Mouse (Mus musculus) lung, postnatal 0 days (tissue): ENCODE measurements around the gene Tex9. TPM values are rescaled to one million over a fixed set of nuclear protein-coding genes. Genes with fewer than 3 reads are reported as not detected.

Source experiments
- ATAC-seq: fragments of 200-750 bp; cut with Nextera tagmentation; 2 replicates; pipeline ENCODE4 v1.8.0; 2017; ENCODE audit warnings: moderate library complexity
- DNase-seq: peaks from one replicate; pipeline ENCODE4 v3.0.0-alpha.2; 2016; ENCODE audit warnings: low spot score
- H3K27ac ChIP-seq: fragments of 300-500 bp; sonication (generic); 2 replicates; pipeline ENCODE4 v1.5.1; 2014; ENCODE audit warnings: antibody characterized with exemption, mild to moderate bottlenecking, low read length, mixed read lengths
- H3K27me3 ChIP-seq: fragments of 300-500 bp; sonication (generic); replicated peaks from 2 replicates; pipeline ENCODE4 v1.6.1; 2014; ENCODE audit warnings: low read length, mixed read lengths; ENCODE audit not compliant: insufficient read depth
- H3K36me3 ChIP-seq: fragments of 300-500 bp; sonication (generic); 2 replicates; pipeline ENCODE4 v1.6.1; 2014; ENCODE audit warnings: low read length, mixed read lengths; ENCODE audit not compliant: insufficient read depth
- H3K4me1 ChIP-seq: fragments of 300-500 bp; sonication (generic); 2 replicates; pipeline ENCODE4 v1.6.1; 2014; ENCODE audit warnings: antibody characterized with exemption, low read depth, low read length, mixed read lengths; ENCODE audit not compliant: insufficient read depth
- H3K4me2 ChIP-seq: fragments of 300-500 bp; sonication (generic); replicated peaks from 2 replicates; pipeline ENCODE4 v1.6.1; 2014; ENCODE audit warnings: low read depth, mild to moderate bottlenecking, low read length, moderate library complexity, mixed read lengths
- H3K4me3 ChIP-seq: fragments of 300-500 bp; sonication (generic); 2 replicates; pipeline ENCODE4 v1.5.1; 2014; ENCODE audit warnings: low read depth, low read length
- H3K9ac ChIP-seq: fragments of 300-500 bp; sonication (generic); replicated peaks from 2 replicates; pipeline ENCODE4 v1.6.1; 2014; ENCODE audit warnings: low read depth, mild to moderate bottlenecking
- H3K9me3 ChIP-seq: fragments of 300-500 bp; sonication (generic); 2 replicates; pipeline ENCODE4 v1.6.1; 2016; ENCODE audit warnings: low read length, mixed read lengths
- CTCF ChIP-seq: IDR thresholded peaks from 2 replicates; pipeline ENCODE4 v1.5.1; 2016; ENCODE audit warnings: antibody characterized with exemption, mild to moderate bottlenecking
- EP300 ChIP-seq: IDR thresholded peaks from 2 replicates; pipeline ENCODE4 v1.6.1; 2016; ENCODE audit warnings: antibody characterized with exemption, mild to moderate bottlenecking, control low read depth
- WGBS: fragments of 180-500 bp; shearing (Covaris S2); extraction: QIAGEN DNeasy Blood & Tissue Kit; methylation state at CpG from one replicate; pipeline ENCODE4 v1.1.7; 2014; 5-methylcytosine and 5-hydroxymethylcytosine counted together
- polyA plus RNA-seq: library from polyadenylated mRNA; unstranded; fragments of >200 nt; fragmentation: Nextera tagmentation; extraction: Ambion mirVana; gene quantifications from 2 replicates; pipeline ENCODE4 v1.2.1, GENCODE M21; 2015

The Tex9 gene
- polyA plus RNA-seq, 1 experiment from 2014 or later = 7.6 TPM

GRCm38 (mm10) chr9:72519246-72519645, 27.2 kb upstream of the Tex9 start:
- no peak overlapping the region for H3K4me2 ChIP-seq
- no peaks in the 10 kb centered on the region for H3K36me3 ChIP-seq
- no peaks in the 10 kb centered on the region for H3K9me3 ChIP-seq
- ATAC-seq (no peak), DNase-seq (no peak)
- TF ChIP-seq EP300 (no peak), CTCF (no peak)
- H3K27ac ChIP-seq = no peak overlapping the region
- H3K27me3 ChIP-seq = no peaks in the 10 kb centered on the region
- H3K4me1 ChIP-seq = no peaks in the 10 kb centered on the region
- no peak overlapping the region for H3K9ac ChIP-seq
- no peak overlapping the region for H3K4me3 ChIP-seq

GRCm38 (mm10) chr9:72515366-72515765, 23.4 kb upstream of the Tex9 start:
- DNase-seq (no peak), ATAC-seq (no peak)
- H3K9ac ChIP-seq = no peak overlapping the region
- H3K4me3 ChIP-seq = no peak overlapping the region
- no peak overlapping the region for H3K27ac ChIP-seq
- TF ChIP-seq CTCF = no peak
- TF ChIP-seq EP300 = no peak
- H3K4me2 ChIP-seq = no peak overlapping the region
- no peaks in the 10 kb centered on the region for H3K9me3 ChIP-seq
- no peaks in the 10 kb centered on the region for H3K4me1 ChIP-seq
- H3K27me3 ChIP-seq = no peaks in the 10 kb centered on the region
- H3K36me3 ChIP-seq = no peaks in the 10 kb centered on the region

GRCm38 (mm10) chr9:72512229-72512981, 20.4 kb upstream of the Tex9 start:
- Histone ChIP-seq H3K9ac (no peak overlapping the region), H3K4me1 (no peaks in the 10 kb centered on the region), H3K27ac (no peak overlapping the region), H3K9me3 (no peaks in the 10 kb centered on the region), H3K4me2 (no peak overlapping the region), H3K27me3 (no peaks in the 10 kb centered on the region), H3K36me3 (no peaks in the 10 kb centered on the region), H3K4me3 (no peak overlapping the region)
- WGBS = 50% methylated on average over 11 of the region's 11 CpGs
- no peak for TF ChIP-seq EP300
- TF ChIP-seq CTCF = no peak
- no peak for DNase-seq
- ATAC-seq = no peak

- no peak overlapping the region for H3K9ac ChIP-seq
- TF ChIP-seq CTCF = no peak
- no peak for TF ChIP-seq EP300
- H3K4me3 ChIP-seq = no peak overlapping the region
- ATAC-seq (no peak), DNase-seq (no peak)
- H3K9me3 ChIP-seq = no peaks in the 10 kb centered on the region
- no peaks in the 10 kb centered on the region for H3K27me3 ChIP-seq
- no peak overlapping the region for H3K4me2 ChIP-seq
- H3K4me1 ChIP-seq = no peaks in the 10 kb centered on the region; the same call in 1 of the 2 replicates
- WGBS = 76% methylated on average over 3 of the region's 3 CpGs
- H3K36me3 ChIP-seq = no peaks in the 10 kb centered on the region
- no peak overlapping the region for H3K27ac ChIP-seq
Observed at GRCm38 (mm10) chr9:72497171-72497570, 5.2 kb upstream of the Tex9 start.

DNA sequence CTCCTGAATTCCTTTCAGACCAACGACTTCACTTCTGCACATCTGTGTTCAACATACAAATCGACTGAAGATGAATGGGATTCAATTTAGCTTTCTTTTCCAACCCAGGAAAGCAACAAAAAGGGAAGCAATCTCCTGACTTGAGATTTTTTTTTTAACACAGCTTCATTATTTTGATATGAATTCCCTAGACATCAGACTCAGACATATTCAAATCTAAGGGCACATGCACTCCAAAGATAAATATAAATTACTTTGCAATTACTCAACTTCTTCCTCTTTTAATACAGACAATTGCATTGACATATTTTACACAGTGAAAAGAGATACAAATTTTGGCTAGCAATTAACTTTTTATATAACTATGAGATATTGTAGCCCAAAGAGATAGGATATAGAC, 4.7 kb upstream of the Tex9 start:
- 70% methylated on average over 2 of the region's 2 CpGs for WGBS
- ATAC-seq (no peak), DNase-seq (no peak)
- Histone ChIP-seq H3K27ac (no peak overlapping the region), H3K4me1 (no peaks in the 10 kb centered on the region; the same call in 1 of the 2 replicates), H3K27me3 (no peaks in the 10 kb centered on the region), H3K36me3 (no peaks in the 10 kb centered on the region), H3K9me3 (no peaks in the 10 kb centered on the region), H3K4me2 (no peak overlapping the region), H3K4me3 (no peak overlapping the region), H3K9ac (no peak overlapping the region)
- TF ChIP-seq CTCF (no peak), EP300 (no peak)

DNA sequence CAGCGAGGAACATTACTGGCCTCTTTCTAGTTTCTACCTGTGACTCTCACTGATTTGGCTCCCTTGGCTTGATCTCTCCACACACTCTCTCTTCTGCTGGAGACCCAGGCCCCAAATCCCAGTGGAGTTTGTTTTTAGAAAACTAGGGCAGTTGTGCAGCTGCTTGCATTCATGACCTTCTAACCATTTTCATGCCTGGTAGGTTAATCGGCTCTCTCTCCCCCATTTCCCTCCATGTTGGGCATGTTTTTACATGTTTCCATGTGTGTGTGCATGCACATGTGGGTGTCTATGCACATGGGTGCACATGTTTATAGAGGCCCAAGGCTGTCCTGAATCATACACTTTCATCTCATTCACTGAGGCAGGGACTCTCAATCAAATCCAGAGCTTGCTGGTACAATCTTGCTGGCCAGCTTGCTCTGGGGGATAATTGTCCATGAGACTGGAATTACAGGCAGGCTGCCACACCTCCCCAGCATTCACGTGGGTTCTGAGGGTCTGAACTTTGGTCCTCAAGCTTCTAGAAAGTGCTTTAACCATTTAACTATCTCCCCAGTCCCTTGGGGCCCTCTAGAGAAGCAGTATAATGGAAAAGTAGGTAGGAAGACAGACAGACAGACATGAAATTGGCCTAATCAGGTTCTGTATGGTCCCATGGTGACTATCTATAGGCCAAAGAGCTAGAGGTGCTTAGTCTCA, 2.1 kb upstream of the Tex9 start:
- Histone ChIP-seq H3K27ac (no peak overlapping the region), H3K4me3 (no peak overlapping the region), H3K4me1 (peaks cover 3% of the 10 kb centered on the region; the same call in 1 of the 2 replicates), H3K9ac (no peak overlapping the region), H3K9me3 (no peaks in the 10 kb centered on the region), H3K27me3 (no peaks in the 10 kb centered on the region), H3K4me2 (no peak overlapping the region), H3K36me3 (no peaks in the 10 kb centered on the region)
- ATAC-seq (no peak), DNase-seq (no peak)
- 68% methylated on average over 3 of the region's 3 CpGs for WGBS
- TF ChIP-seq EP300 (no peak), CTCF (no peak)
